Mouse (Mus musculus): Measurements from ENCODE around the gene Plekha7.

The Plekha7 gene

GRCm38 (mm10) chr7:116307871-116308631 lies at the start of gene Plekha7:
Gene Plekha7 (minus strand): TSS chr7:116308376.
- peak; percentile 78 for DNase-seq (ENCODE audit: low spot score)

- DNase-seq (ENCODE audit: low spot score), result peak; percentile 19
Measured at GRCm38 (mm10) chr7:116336226-116336625, 28.1 kb upstream of the Plekha7 start.

- DNase-seq (ENCODE audit: low spot score), result no peak
Measured at GRCm38 (mm10) chr7:116335133-116335532, 27.0 kb upstream of the Plekha7 start.

- no peak for DNase-seq (ENCODE audit: low spot score)
Measured at GRCm38 (mm10) chr7:116334669-116335038, 26.5 kb upstream of the Plekha7 start.

GRCm38 (mm10) chr7:116333713-116334668 lies 25.8 kb upstream of the Plekha7 start, which contains the start of gene Rps13:
Gene Rps13 (minus strand): TSS chr7:116334195.
- peak; percentile 96 for DNase-seq (ENCODE audit: low spot score)

GRCm38 (mm10) chr7:116331246-116331645 lies 23.1 kb upstream of the Plekha7 start:
- DNase-seq (ENCODE audit: low spot score), result no peak

- DNase-seq (ENCODE audit: low spot score), result no peak
Measured at GRCm38 (mm10) chr7:116329858-116330257, 21.7 kb upstream of the Plekha7 start.

GRCm38 (mm10) chr7:116328777-116329176 lies 20.6 kb upstream of the Plekha7 start:
- no peak for DNase-seq (ENCODE audit: low spot score)

- DNase-seq (ENCODE audit: low spot score), result no peak
Measured at GRCm38 (mm10) chr7:116327901-116328300, 19.7 kb upstream of the Plekha7 start.

GRCm38 (mm10) chr7:116323331-116323964 lies 15.3 kb upstream of the Plekha7 start:
- no peak for DNase-seq (ENCODE audit: low spot score)

- DNase-seq (ENCODE audit: low spot score), result no peak
Measured at GRCm38 (mm10) chr7:116309456-116309855, 1.3 kb upstream of the Plekha7 start.

GRCm38 (mm10) chr7:116308632-116308991 lies 436 bp upstream of the Plekha7 start:
- DNase-seq (ENCODE audit: low spot score), result no peak

- peak; percentile 86 for DNase-seq (ENCODE audit: low spot score)
Measured at GRCm38 (mm10) chr7:116307099-116307870, 891 bp downstream of the Plekha7 start.

GRCm38 (mm10) chr7:116306601-116307000 lies 1.6 kb downstream of the Plekha7 start:
- no peak for DNase-seq (ENCODE audit: low spot score)

GRCm38 (mm10) chr7:116301661-116302311 lies 6.4 kb downstream of the Plekha7 start:
- no peak for DNase-seq (ENCODE audit: low spot score)

GRCm38 (mm10) chr7:116301144-116301543 lies 7.0 kb downstream of the Plekha7 start:
- DNase-seq (ENCODE audit: low spot score), result no peak

GRCm38 (mm10) chr7:116298851-116299250 lies 9.3 kb downstream of the Plekha7 start:
- DNase-seq (ENCODE audit: low spot score), result no peak

- DNase-seq (ENCODE audit: low spot score), result no peak
Measured at GRCm38 (mm10) chr7:116298389-116298788, 9.8 kb downstream of the Plekha7 start.

- no peak for DNase-seq (ENCODE audit: low spot score)
Measured at GRCm38 (mm10) chr7:116294961-116295360, 13.2 kb downstream of the Plekha7 start.

- no peak for DNase-seq (ENCODE audit: low spot score)
Measured at GRCm38 (mm10) chr7:116292377-116292776, 15.8 kb downstream of the Plekha7 start.

- no peak for DNase-seq (ENCODE audit: low spot score)
Measured at GRCm38 (mm10) chr7:116290559-116290958, 17.6 kb downstream of the Plekha7 start.

Data from testis, postnatal 14 days (tissue).